Mouse (Mus musculus) bone marrow, adult 2 months (tissue): ENCODE data around the gene Medag.

Source experiments
- CTCF ChIP-seq: fragments of 200-500 bp; IDR thresholded peaks from 2 replicates; pipeline ENCODE4 v1.5.1; 2011; ENCODE audit warnings: low read length, control low read depth; ENCODE audit not compliant: control insufficient read depth, insufficient read depth
- POLR2A ChIP-seq: fragments of 200-500 bp; IDR thresholded peaks from 2 replicates; pipeline ENCODE4 v1.6.1; 2011; ENCODE audit warnings: low read depth, mild to moderate bottlenecking, control low read depth, low read length, borderline replicate concordance; ENCODE audit not compliant: control insufficient read depth

GRCm38 (mm10) chr5:149386294-149386850, 25.2 kb upstream of the Medag start:
- no peak for TF ChIP-seq POLR2A
- no peak for TF ChIP-seq CTCF
